Mouse (Mus musculus) liver, postnatal 0 days (tissue): ENCODE results near the gene Rundc3b.

Experiments used
- CTCF ChIP-seq: sonication (generic); IDR thresholded peaks from 2 replicates; pipeline ENCODE4 v1.5.1; 2016; ENCODE audit warnings: antibody characterized with exemption, low read depth
- EP300 ChIP-seq: IDR thresholded peaks from 2 replicates; pipeline ENCODE4 v1.6.1; 2016; ENCODE audit warnings: antibody characterized with exemption, low read depth, mild to moderate bottlenecking

DNA sequence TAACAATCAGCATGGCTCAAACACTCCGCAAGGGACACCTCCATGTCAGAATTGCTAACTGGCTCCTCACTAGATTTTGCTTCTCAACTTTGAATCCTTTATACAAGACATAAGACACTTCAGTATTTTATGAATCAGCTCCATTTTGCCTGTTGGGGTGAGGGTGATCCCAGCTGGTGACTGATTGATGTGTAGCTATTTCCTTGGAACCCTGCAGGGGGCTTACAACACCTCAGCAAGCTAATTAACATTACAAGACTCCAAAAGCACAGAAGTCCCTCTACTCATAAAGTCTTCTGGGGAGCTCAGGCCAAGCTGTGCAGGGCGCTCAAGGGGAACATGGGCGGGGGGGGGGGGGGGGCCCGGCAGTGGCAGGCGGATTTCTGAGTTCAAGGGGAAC lies 78.2 kb downstream of the Rundc3b start:
- no peak for TF ChIP-seq EP300
- no peak for TF ChIP-seq CTCF
